Comparison of ENCODE assay signal across 8 mouse cellular contexts in the genomic region with DNA sequence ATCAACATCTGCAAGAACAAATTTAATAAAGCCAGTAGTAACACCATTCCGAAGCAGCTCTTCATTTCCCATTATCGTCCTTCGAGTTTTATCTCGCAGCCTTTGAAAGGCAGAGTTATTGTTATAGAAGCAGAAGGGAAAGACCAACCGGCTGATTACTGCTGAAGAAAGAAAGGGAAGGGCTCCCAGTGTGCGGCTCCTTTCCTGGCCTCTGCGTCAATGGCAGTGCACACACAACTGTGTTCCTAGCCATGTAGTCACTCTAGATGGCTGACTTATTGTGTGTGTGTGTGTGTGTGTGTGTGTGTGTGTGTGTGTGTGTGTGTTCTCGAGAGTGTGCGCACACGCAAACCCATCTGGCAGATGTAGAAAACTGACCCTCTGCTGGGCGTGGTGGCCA. TPM values are rescaled to one million over a fixed set of nuclear protein-coding genes. Genes with fewer than 3 reads are reported as not detected.
DNase-seq lines count a peak whose midpoint lies in the region; ATAC-seq and TF ChIP-seq lines count a peak whose summit lies in the region.

No protein-coding gene starts in this region.

- DNase-seq in heart, postnatal 14 days = no peak
- DNase-seq in liver, embryonic 14.5 days (ENCODE audit: low read depth in 3 of 3, low spot score in 3 of 3) = no peak
- DNase-seq in frontal cortex, postnatal 36 days (ENCODE audit: low spot score in 2 of 2) = no peak

- TF ChIP-seq CTCF in C2C12 (IDR thresholded peaks at IDR 0.05; ENCODE audit: control insufficient read depth, insufficient read depth, insufficient read length) = no peak
- no peak for TF ChIP-seq CTCF in liver, embryonic 14.5 days (IDR thresholded peaks at IDR 0.05; ENCODE audit: low read depth)

- H3K9me3 ChIP-seq in heart, embryonic 11.5 days (replicated peaks; ENCODE audit: control insufficient read depth, low read length) = no peaks in the 10 kb centered on the region
- no peaks in the 10 kb centered on the region for H3K9me3 ChIP-seq in forebrain, embryonic 16.5 days (ENCODE audit: control insufficient read depth, low read length)
- H3K9me3 ChIP-seq in liver, embryonic 14.5 days (ENCODE audit: control insufficient read depth, low read length) = no peaks in the 10 kb centered on the region

- peak overlapping the region; percentile 62 for H3K4me2 ChIP-seq in heart, embryonic 11.5 days
- peak overlapping the region; percentile 45 for H3K4me2 ChIP-seq in forebrain, embryonic 16.5 days (ENCODE audit: low read length)
- peak overlapping the region; percentile 26 for H3K4me2 ChIP-seq in liver, embryonic 14.5 days (ENCODE audit: low read depth)

- H3K36me3 ChIP-seq in heart, embryonic 11.5 days (ENCODE audit: control insufficient read depth, insufficient read depth, low read length) = no peaks in the 10 kb centered on the region
- no peaks in the 10 kb centered on the region for H3K36me3 ChIP-seq in C2C12 (ENCODE audit: control insufficient read depth, insufficient read depth)
- H3K36me3 ChIP-seq in forebrain, embryonic 16.5 days (ENCODE audit: control insufficient read depth, insufficient read depth) = no peaks in the 10 kb centered on the region
- H3K36me3 ChIP-seq in liver, embryonic 14.5 days (replicated peaks; ENCODE audit: control insufficient read depth, insufficient read depth, low read depth) = no peaks in the 10 kb centered on the region

- peak overlapping the region; percentile 16 for H3ac ChIP-seq in C2C12 (ENCODE audit: control insufficient read depth, insufficient read length, low read depth)

- H3K79me2 ChIP-seq in C2C12 (ENCODE audit: control insufficient read depth, insufficient read depth) = no peaks in the 10 kb centered on the region

- WGBS in heart, embryonic 11.5 days (ENCODE audit: insufficient replicate concordance) = 33% methylated on average over 11 of the region's 11 CpGs
- WGBS in forebrain, embryonic 16.5 days = 37% methylated on average over 11 of the region's 11 CpGs
- WGBS in liver, embryonic 14.5 days (ENCODE audit: insufficient replicate concordance) = 20% methylated on average over 11 of the region's 11 CpGs

- TF ChIP-seq EP300 in liver, embryonic 14.5 days (IDR thresholded peaks at IDR 0.05; ENCODE audit: low read depth) = no peak

- no peak for ATAC-seq in heart, embryonic 11.5 days (replicated peaks; ENCODE audit: insufficient number of reproducible peaks, low FRiP score, low TSS enrichment)
- no peak for ATAC-seq in forebrain, embryonic 16.5 days
- no peak for ATAC-seq in liver, embryonic 14.5 days (ENCODE audit: insufficient read depth)
- ATAC-seq in frontal cortex, adult (ENCODE audit: low TSS enrichment) = no peak
- no peak for ATAC-seq in megakaryocyte-erythroid progenitor cell, adult 5-6 weeks (replicated peaks; ENCODE audit: low FRiP score, low TSS enrichment, poor library complexity, severe bottlenecking)

- H3K4me1 ChIP-seq in heart, embryonic 11.5 days (ENCODE audit: control insufficient read depth, insufficient read depth, low read length) = peaks cover 13% of the 10 kb centered on the region
- peaks cover 13% of the 10 kb centered on the region for H3K4me1 ChIP-seq in forebrain, embryonic 16.5 days (replicated peaks; ENCODE audit: control insufficient read depth, insufficient read depth, low read length)
- peaks cover 0 to 3% of the 10 kb centered on the region in 2 experiments; a peak in 2 of 4 replicates for H3K4me1 ChIP-seq in liver, embryonic 14.5 days (replicated peaks; ENCODE audit: control insufficient read depth in 2 of 2, insufficient read depth in 2 of 2, low read length in 1 of 2)

- H3K79me3 ChIP-seq in C2C12 (ENCODE audit: low read depth) = no peaks in the 10 kb centered on the region

- peak overlapping the region; percentile 92 for H3K27ac ChIP-seq in heart, embryonic 11.5 days (ENCODE audit: low read depth, low read length)
- H3K27ac ChIP-seq in forebrain, embryonic 16.5 days (ENCODE audit: low read length) = peak overlapping the region; percentile 1
- no peak overlapping the region for H3K27ac ChIP-seq in liver, embryonic 14.5 days

- peak overlapping the region; percentile 58 for H3K9ac ChIP-seq in heart, embryonic 11.5 days (ENCODE audit: low read depth, low read length)
- H3K9ac ChIP-seq in forebrain, embryonic 16.5 days (replicated peaks; ENCODE audit: low read depth, low read length) = peak overlapping the region; percentile 14; the same call in 1 of the 2 replicates
- no peak overlapping the region for H3K9ac ChIP-seq in liver, embryonic 14.5 days (replicated peaks)

- peaks cover 8% of the 10 kb centered on the region for H3K27me3 ChIP-seq in heart, embryonic 11.5 days (ENCODE audit: control insufficient read depth, insufficient read depth, low read length)
- H3K27me3 ChIP-seq in C2C12 (ENCODE audit: control insufficient read depth, insufficient read depth, insufficient read length) = no peaks in the 10 kb centered on the region
- H3K27me3 ChIP-seq in forebrain, embryonic 16.5 days (replicated peaks; ENCODE audit: control insufficient read depth, insufficient read depth, low read length) = peaks cover 11% of the 10 kb centered on the region
- peaks cover 3% of the 10 kb centered on the region for H3K27me3 ChIP-seq in liver, embryonic 14.5 days (ENCODE audit: control insufficient read depth, insufficient read depth, low read length)

- peak overlapping the region; percentile 15 for H3K4me3 ChIP-seq in heart, embryonic 11.5 days (ENCODE audit: low read depth, low read length)
- H3K4me3 ChIP-seq in C2C12 (ENCODE audit: insufficient read depth, poor library complexity, severe bottlenecking) = no peak overlapping the region
- peak overlapping the region; percentile 21 for H3K4me3 ChIP-seq in forebrain, embryonic 16.5 days (replicated peaks; ENCODE audit: low read length)
- no peak overlapping the region for H3K4me3 ChIP-seq in liver, embryonic 14.5 days (ENCODE audit: insufficient read depth in 1 of 2, low read depth in 2 of 2, low read length in 2 of 2)

- intact Hi-C loops in heart, postnatal 14 days (cut with DNase I) = no loop called here

TF ChIP-seq in C2C12, 6 proteins besides CTCF, POLR2A, EP300 and RAD21:
- no peak for TF ChIP-seq MAX (IDR thresholded peaks at IDR 0.05)
- TF ChIP-seq MYOG (IDR thresholded peaks at IDR 0.05; ENCODE audit: control insufficient read depth, extremely low read depth, insufficient read length) = no peak
- no peak for TF ChIP-seq MYOD1 (IDR thresholded peaks at IDR 0.05; ENCODE audit: control insufficient read depth, insufficient read length, low read depth)
- no peak for TF ChIP-seq USF1 (IDR thresholded peaks at IDR 0.05; ENCODE audit: low read depth)
- TF ChIP-seq CEBPB (IDR thresholded peaks at IDR 0.05; ENCODE audit: low read depth) = no peak
- TF ChIP-seq FOSL1 (IDR thresholded peaks at IDR 0.05; ENCODE audit: insufficient read depth, low read length, poor library complexity, severe bottlenecking) = no peak

RNA-seq across cellular contexts. Expression of a gene that starts 4.7 kb away (rescaled TPM):
- 2.7 TPM in 2 replicates for polyA plus RNA-seq in heart, embryonic 11.5 days (2014; fragmentation: Nextera tagmentation; extraction: Ambion mirVana)
- 1 to 10 TPM in 1 of 2 experiments, under 1 TPM in 1; 0.86 to 2.6 TPM for total RNA-seq in heart, postnatal 14 days (2021)
- not detected for polyA plus RNA-seq in C2C12 (2012; fragmentation: generic; extraction: Trizol)
- 0.39 and 0.53 TPM in 2 replicates for polyA plus RNA-seq in forebrain, embryonic 16.5 days (2015; fragmentation: Nextera tagmentation; extraction: Ambion mirVana)
- 0.29 and 0.36 TPM in 2 replicates for polyA plus RNA-seq in liver, embryonic 14.5 days (2012; rRNA removed)
- polyA plus RNA-seq in liver, embryonic 14.5 days (2014; fragmentation: Nextera tagmentation; extraction: Ambion mirVana) = 0.22 and 0.32 TPM in 2 replicates
- total RNA-seq in megakaryocyte-erythroid progenitor cell, adult 5-6 weeks (2014; fragmentation: Nextera tagmentation) = not detected in 2 replicates
- total RNA-seq in megakaryocyte-erythroid progenitor cell, adult 5-6 weeks (2017) = not detected in 2 replicates

RNA-seq across cellular contexts. Expression of a gene that starts 45.7 kb away (rescaled TPM):
- 18.0 and 19.9 TPM in 2 replicates for polyA plus RNA-seq in heart, embryonic 11.5 days (2014; fragmentation: Nextera tagmentation; extraction: Ambion mirVana)
- total RNA-seq in heart, postnatal 14 days (2021) = 1 to 10 TPM; 5.6 to 8.3 TPM
- 9.9 TPM for polyA plus RNA-seq in C2C12 (2012; fragmentation: generic; extraction: Trizol)
- 11.1 and 16.4 TPM in 2 replicates for polyA plus RNA-seq in forebrain, embryonic 16.5 days (2015; fragmentation: Nextera tagmentation; extraction: Ambion mirVana)
- 5.2 and 6.6 TPM in 2 replicates for polyA plus RNA-seq in liver, embryonic 14.5 days (2012; rRNA removed)
- polyA plus RNA-seq in liver, embryonic 14.5 days (2014; fragmentation: Nextera tagmentation; extraction: Ambion mirVana) = 3.0 and 3.7 TPM in 2 replicates
- 1.2 TPM in 1 of 2 replicates, not detected in the other for total RNA-seq in megakaryocyte-erythroid progenitor cell, adult 5-6 weeks (2014; fragmentation: Nextera tagmentation)
- total RNA-seq in megakaryocyte-erythroid progenitor cell, adult 5-6 weeks (2017) = 0.34 and 0.85 TPM in 2 replicates

Comparison
In these comparisons a context has a peak if more than half of its experiments do, and no peak if none do; other contexts are left out.
1. H3K4me3 ChIP-seq: peak in heart, embryonic 11.5 days (single experiment) and forebrain, embryonic 16.5 days (single experiment); none in C2C12 (single experiment) and liver, embryonic 14.5 days (0 of 2).
2. Peak in every context shown above with its lines, with median percentiles within 50 percentile points of each other: H3K4me2 ChIP-seq.